8 mouse cellular contexts compared by ENCODE assay signal in genomic region chr17:36997033-36997735, GRCm38 (mm10). TPM values are rescaled to one million over a fixed set of nuclear protein-coding genes. Genes with fewer than 3 reads are reported as not detected.
DNase-seq lines count a peak whose midpoint lies in the region; ATAC-seq and TF ChIP-seq lines count a peak whose summit lies in the region.

No protein-coding gene starts in this region.

- no peak for ATAC-seq in monocyte, adult 5-6 weeks (replicated peaks; ENCODE audit: insufficient number of reproducible peaks, low FRiP score, low TSS enrichment, poor library complexity, severe bottlenecking)

- DNase-seq in adrenal gland, adult 8-10 months, result peak; percentile 58
- peak; percentile 69 for DNase-seq in embryo, embryonic 11.5 days (ENCODE audit: low read depth, low spot score)
- peak; percentile 35 for DNase-seq in heart, postnatal 25 days (ENCODE audit: low spot score)
- peak; percentile 63 for DNase-seq in layer of hippocampus, adult 9-10 months (ENCODE audit: low spot score)
- peak; percentile 78 to 86 for DNase-seq in lung, postnatal 4 days

- H3K27me3 ChIP-seq in E14TG2a.4 (ENCODE audit: insufficient read depth, low read length), result no peaks in the 10 kb centered on the region
- no peaks in the 10 kb centered on the region for H3K27me3 ChIP-seq in small intestine, adult 2 months (ENCODE audit: control insufficient read depth, insufficient read depth, low read length)

- intact Hi-C loops in heart, postnatal 25 days (cut with DNase I), result loop anchor here (1.0 kb wide), 1 partner anchor 82 kb away; no protein-coding TSS in a partner anchor

- peak overlapping the region; percentile 33; the same call in 1 of the 2 replicates for H3K4me3 ChIP-seq in E14TG2a.4 (replicated peaks; ENCODE audit: low read length)
- H3K4me3 ChIP-seq in small intestine, adult 2 months (ENCODE audit: low read depth, low read length), result no peak overlapping the region

- H3K36me3 ChIP-seq in E14TG2a.4 (ENCODE audit: insufficient read depth, low read length), result no peaks in the 10 kb centered on the region
- H3K36me3 ChIP-seq in small intestine, adult 2 months (ENCODE audit: control insufficient read depth, insufficient read depth, low read length), result no peaks in the 10 kb centered on the region

- H3K4me1 ChIP-seq in E14TG2a.4 (replicated peaks; ENCODE audit: low read depth, low read length), result peaks cover 92% of the 10 kb centered on the region
- no peaks in the 10 kb centered on the region for H3K4me1 ChIP-seq in small intestine, adult 2 months (ENCODE audit: control insufficient read depth, insufficient read depth, insufficient read length, low read length)

- no peak overlapping the region for H3K27ac ChIP-seq in small intestine, adult 2 months (ENCODE audit: insufficient read depth, low read depth, low read length)

- TF ChIP-seq POLR2A in small intestine, adult 2 months (IDR thresholded peaks at IDR 0.05; ENCODE audit: low read depth, low read length), result no peak

- WGBS in small intestine, adult 2 months, result 17% methylated on average over 7 of the region's 7 CpGs

- H3K9me3 ChIP-seq in E14TG2a.4 (ENCODE audit: low read length), result no peaks in the 10 kb centered on the region

- peak; percentile 67 for TF ChIP-seq CTCF in E14TG2a.4 (conservative IDR thresholded peaks at IDR 0.05; ENCODE audit: low read length)
- TF ChIP-seq CTCF in small intestine, adult 2 months (IDR thresholded peaks at IDR 0.05; ENCODE audit: extremely low read depth, insufficient read length, insufficient replicate concordance, low read depth, low read length), result peak; percentile 86; the same call in 1 of the 2 replicates

RNA-seq across cellular contexts. Expression of gene Zfp57, which starts 3.8 kb away (rescaled TPM):
- 1 to 10 TPM; 2.0 to 2.6 (median 2.3) TPM for total RNA-seq in adrenal gland, adult 8-10 months (2022)
- total RNA-seq in heart, postnatal 25 days (2021), result 1 to 10 TPM; 1.6 to 2.9 TPM
- 0.70 and 0.84 TPM in 2 replicates for polyA plus RNA-seq in small intestine, adult 2 months (2012; rRNA removed)
- total RNA-seq in monocyte, adult 5-6 weeks (2017), result 0.64 to 3.4 TPM in 2 of 3 replicates, not detected in the other

RNA-seq across cellular contexts. Expression of gene H2-M5, which starts 7.8 kb away (rescaled TPM):
- under 1 TPM in 1 of 4 experiments, not detected in 3; 0.14 TPM for total RNA-seq in adrenal gland, adult 8-10 months (2022)
- not detected for total RNA-seq in heart, postnatal 25 days (2021)
- polyA plus RNA-seq in small intestine, adult 2 months (2012; rRNA removed), result 0.09 TPM in 1 of 2 replicates, not detected in the other
- total RNA-seq in monocyte, adult 5-6 weeks (2017), result not detected in 3 replicates

RNA-seq across cellular contexts. Expression of gene 2410137M14Rik, which starts 16.1 kb away (rescaled TPM):
- not detected for total RNA-seq in adrenal gland, adult 8-10 months (2022)
- total RNA-seq in heart, postnatal 25 days (2021), result under 1 TPM; 0.49 to 0.61 TPM
- not detected in 2 replicates for polyA plus RNA-seq in small intestine, adult 2 months (2012; rRNA removed)
- not detected in 3 replicates for total RNA-seq in monocyte, adult 5-6 weeks (2017)

RNA-seq across cellular contexts. Expression of gene Mog, which starts 26.0 kb away (rescaled TPM):
- total RNA-seq in adrenal gland, adult 8-10 months (2022), result not detected
- total RNA-seq in heart, postnatal 25 days (2021), result not detected
- not detected in 2 replicates for polyA plus RNA-seq in small intestine, adult 2 months (2012; rRNA removed)
- not detected in 3 replicates for total RNA-seq in monocyte, adult 5-6 weeks (2017)

RNA-seq across cellular contexts. Expression of gene Znrd1as, which starts 38.8 kb away (rescaled TPM):
- 10 to 100 TPM; 10.8 to 13.1 (median 11.9) TPM for total RNA-seq in adrenal gland, adult 8-10 months (2022)
- total RNA-seq in heart, postnatal 25 days (2021), result 10 to 100 TPM; 11.2 to 14.7 TPM
- 0.18 and 0.25 TPM in 2 replicates for polyA plus RNA-seq in small intestine, adult 2 months (2012; rRNA removed)
- total RNA-seq in monocyte, adult 5-6 weeks (2017), result 1.1 to 4.4 TPM (median 3.4 TPM) in 3 replicates
